In genomic region chr2:118483032-118483431, GRCm38 (mm10) we compare ENCODE assay signal across 26 mouse cellular contexts. TPM values are rescaled to one million over a fixed set of nuclear protein-coding genes. Genes with fewer than 3 reads are reported as not detected.
DNase-seq lines count a peak whose midpoint lies in the region; TF ChIP-seq lines count a peak whose summit lies in the region.
"Had no signal": no experiment of that assay in that cellular context is flagged by ENCODE, and none has a peak within 500 bp of the region (broad histone marks: within the 10 kb centered on the region; RNA-seq: fewer than 3 reads in every experiment).

No protein-coding gene starts in this region.

- DNase-seq in ZHBTc4 (ENCODE audit: low read depth, low spot score) = peak; percentile 39
- no peak for DNase-seq in thymus, adult 2 months
- peak; percentile 58 for DNase-seq in thymus, postnatal 14 days
- DNase-seq in thymus, postnatal 4 days = peak; percentile 58
- DNase-seq in cerebellum, postnatal 10 days = no peak
- no peak for DNase-seq in kidney, postnatal 4 days
- DNase-seq in lung, postnatal 4 days = no peak
- DNase-seq in frontal cortex, postnatal 25 days (ENCODE audit: low spot score in 2 of 2) = no peak
- DNase-seq: adrenal gland, adult 2 months; adrenal gland, postnatal 14 days; cerebellum, adult 11 months; cerebellum, adult 2 months; cerebellum, adult 9-11 months; cerebellum, postnatal 36 days; embryo, embryonic 11 days; heart, adult 11 months; heart, postnatal 10 days; heart, postnatal 36 days had no signal

- 37% methylated on average over 5 of the region's 5 CpGs for WGBS in thymus, adult 2 months

- H3K27me3 ChIP-seq in thymus, adult 2 months (ENCODE audit: control insufficient read depth, insufficient read depth, low read length) = no peaks in the 10 kb centered on the region
- H3K27me3 ChIP-seq: embryonic facial prominence, embryonic 13.5 days; forebrain, embryonic 15.5 days; heart, embryonic 12.5 days; heart, embryonic 15.5 days; hindbrain, embryonic 15.5 days had no signal

- peak overlapping the region; percentile 0; the same call in 1 of the 2 replicates for H3K27ac ChIP-seq in thymus, adult 2 months (ENCODE audit: control insufficient read depth, insufficient read depth, low read length)
- H3K27ac ChIP-seq: embryonic facial prominence, embryonic 10.5 days; embryonic facial prominence, embryonic 13.5 days; forebrain, embryonic 12.5 days; forebrain, embryonic 15.5 days; heart, embryonic 15.5 days; hindbrain, embryonic 15.5 days had no signal

- peaks cover 20% of the 10 kb centered on the region for H3K4me1 ChIP-seq in thymus, adult 2 months (replicated peaks; ENCODE audit: control insufficient read depth, insufficient read depth, low read length)

- no peaks in the 10 kb centered on the region for H3K36me3 ChIP-seq in thymus, adult 2 months (ENCODE audit: control insufficient read depth, insufficient read depth, low read length)
- H3K36me3 ChIP-seq: embryonic facial prominence, embryonic 10.5 days; embryonic facial prominence, embryonic 13.5 days; forebrain, embryonic 12.5 days; forebrain, embryonic 15.5 days; heart, embryonic 12.5 days; heart, embryonic 15.5 days; hindbrain, embryonic 15.5 days had no signal

- no peak for TF ChIP-seq CTCF in thymus, adult 2 months (IDR thresholded peaks at IDR 0.05; ENCODE audit: borderline replicate concordance, control insufficient read depth, extremely low read depth, insufficient read depth, low read length, poor library complexity)

- TF ChIP-seq POLR2A in thymus, adult 2 months (IDR thresholded peaks at IDR 0.05; ENCODE audit: control insufficient read depth, extremely low read depth, insufficient read depth, low read length, poor library complexity) = no peak

- no peak overlapping the region for H3K4me3 ChIP-seq in thymus, adult 2 months (ENCODE audit: control insufficient read depth, insufficient read depth, low read length)
- H3K4me3 ChIP-seq: embryonic facial prominence, embryonic 10.5 days; embryonic facial prominence, embryonic 13.5 days; erythroblast, embryonic 14.5 days; forebrain, embryonic 12.5 days; forebrain, embryonic 15.5 days; heart, embryonic 12.5 days; heart, embryonic 15.5 days; hindbrain, embryonic 15.5 days had no signal

RNA-seq across cellular contexts. Expression of gene Srp14, which starts 3.5 kb away (rescaled TPM):
- 59.9 and 82.7 TPM in 2 replicates for polyA plus RNA-seq in thymus, adult 2 months (2012; rRNA removed)

Comparison
In these comparisons a context has a peak if more than half of its experiments do, and no peak if none do; other contexts are left out.
1. DNase-seq: peak in ZHBTc4 (single experiment), thymus, postnatal 14 days (single experiment) and thymus, postnatal 4 days (single experiment); none in thymus, adult 2 months (single experiment), cerebellum, postnatal 10 days (0 of 2), kidney, postnatal 4 days (0 of 2), lung, postnatal 4 days (0 of 2) and frontal cortex, postnatal 25 days (0 of 2).